In genomic region chrX:142694338-142694737, GRCm38 (mm10) we compare ENCODE assay signal across 14 mouse cellular contexts. TPM values are rescaled to one million over a fixed set of nuclear protein-coding genes. Genes with fewer than 3 reads are reported as not detected.
A peak's percentile ranks its signal among the peaks of the same experiment; 100 is the strongest.
DNase-seq lines count a peak whose midpoint lies in the region; TF ChIP-seq lines count a peak whose summit lies in the region.
"Had no signal": no experiment of that assay in that cellular context is flagged by ENCODE, and none has a peak within 500 bp of the region (broad histone marks: within the 10 kb centered on the region; RNA-seq: fewer than 3 reads in every experiment).

No protein-coding gene starts in this region.

- peak; percentile 24 to 51 for DNase-seq in cerebellum, adult 2 months
- no peak for DNase-seq in cerebellum, adult 11-12 months
- DNase-seq in heart, adult 11 months = peak; percentile 71
- DNase-seq in heart, postnatal 10 days = no peak
- no peak for DNase-seq in thymus, postnatal 10 days (ENCODE audit: low spot score in 2 of 2)
- DNase-seq: adrenal gland, adult 2 months; adrenal gland, postnatal 10 days; adrenal gland, postnatal 25 days; cerebellum, adult 9-10 months; forebrain, postnatal 0 days had no signal

- no peak overlapping the region for H3K4me3 ChIP-seq in cerebellum, adult 2 months (replicated peaks; ENCODE audit: insufficient read depth, low read depth, low read length)
- H3K4me3 ChIP-seq: embryonic facial prominence, embryonic 10.5 days; embryonic facial prominence, embryonic 12.5 days; forebrain, embryonic 13.5 days; forebrain, embryonic 15.5 days had no signal

- WGBS in cerebellum, adult 2 months = 52% methylated on average over 7 of the region's 7 CpGs

- intact Hi-C loops in heart, postnatal 10 days (cut with DNase I) = no loop called here

- no peak for TF ChIP-seq POLR2A in cerebellum, adult 2 months (IDR thresholded peaks at IDR 0.05; ENCODE audit: borderline replicate concordance, insufficient read depth, low read length)

- H3K27me3 ChIP-seq in cerebellum, adult 2 months (ENCODE audit: control insufficient read depth, insufficient read depth, low read length) = no peaks in the 10 kb centered on the region
- H3K27me3 ChIP-seq: embryonic facial prominence, embryonic 12.5 days; forebrain, embryonic 13.5 days; forebrain, embryonic 15.5 days had no signal

- TF ChIP-seq CTCF in cerebellum, adult 2 months (IDR thresholded peaks at IDR 0.05; ENCODE audit: borderline replicate concordance, insufficient read depth, low read depth, low read length) = no peak

- H3K4me1 ChIP-seq in cerebellum, adult 2 months (ENCODE audit: control insufficient read depth, insufficient read depth, low read length) = peaks cover 9% of the 10 kb centered on the region
- H3K4me1 ChIP-seq: embryonic facial prominence, embryonic 10.5 days; embryonic facial prominence, embryonic 12.5 days; forebrain, embryonic 13.5 days; forebrain, embryonic 15.5 days had no signal

- H3K27ac ChIP-seq in cerebellum, adult 2 months (ENCODE audit: insufficient read depth, low read length) = no peak overlapping the region
- H3K27ac ChIP-seq: embryonic facial prominence, embryonic 10.5 days; embryonic facial prominence, embryonic 12.5 days; forebrain, embryonic 13.5 days; forebrain, embryonic 15.5 days had no signal

RNA-seq across cellular contexts. Expression of gene Tmem164, which starts 13.1 kb away (rescaled TPM):
- polyA plus RNA-seq in cerebellum, adult 2 months (2012; rRNA removed) = 17.8 and 18.1 TPM in 2 replicates
- 10 to 100 TPM; 40.3 to 57.2 TPM for total RNA-seq in heart, postnatal 10 days (2021)

Comparison
In these comparisons a context has a peak if more than half of its experiments do, and no peak if none do; other contexts are left out.
1. DNase-seq: peak in cerebellum, adult 2 months (2 of 2) and heart, adult 11 months (single experiment); none in cerebellum, adult 11-12 months (single experiment), heart, postnatal 10 days (0 of 2) and thymus, postnatal 10 days (0 of 2).